Mouse (Mus musculus) 416B (cell line): ENCODE results near the gene Cdh15.

Source experiments
- DNase-seq: peaks from one replicate; pipeline ENCODE4 v3.0.0; 2011; ENCODE audit warnings: low read depth

Gene Cdh15

DNA sequence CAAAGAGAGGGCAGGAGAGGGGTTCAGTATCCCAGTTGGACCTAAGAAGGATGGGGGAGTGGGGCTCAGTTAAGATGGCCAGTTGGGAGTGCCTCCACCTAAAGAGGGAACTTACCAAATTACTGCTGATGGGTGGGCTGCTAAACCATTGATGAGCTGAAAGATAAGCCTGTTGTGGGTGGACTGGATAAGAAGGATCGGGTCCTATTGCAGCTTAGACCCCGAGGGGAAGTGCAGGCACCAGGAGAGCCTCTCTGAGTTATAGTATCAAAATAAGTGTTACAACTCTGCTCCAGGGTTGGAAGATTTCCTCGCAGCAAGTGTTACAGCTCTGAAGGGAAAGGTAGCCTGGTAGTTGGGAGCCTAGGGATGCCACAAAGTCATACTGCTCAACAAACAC is 3.6 kb upstream of the Cdh15 start:
- no peak for DNase-seq

DNA sequence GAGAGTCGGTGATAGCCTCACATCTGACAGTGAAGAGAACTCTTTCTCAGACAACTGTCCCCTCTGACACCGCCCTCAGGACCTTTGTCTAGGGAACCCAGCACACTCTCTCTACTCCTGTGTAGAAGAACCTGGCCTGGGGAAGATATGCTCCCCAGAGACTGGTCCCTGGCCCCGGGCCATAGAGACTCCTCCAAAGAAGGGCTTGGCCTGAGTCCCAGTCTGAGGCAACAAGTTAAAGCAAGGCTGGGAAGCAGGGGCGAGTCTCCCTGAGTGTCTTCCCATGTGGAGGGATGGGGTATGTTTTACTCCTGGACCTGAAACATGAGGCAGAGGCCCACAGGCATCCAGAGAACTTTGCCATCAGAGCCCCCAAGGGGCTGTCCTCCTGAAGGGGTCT is 2.1 kb upstream of the Cdh15 start:
- no peak for DNase-seq

DNA sequence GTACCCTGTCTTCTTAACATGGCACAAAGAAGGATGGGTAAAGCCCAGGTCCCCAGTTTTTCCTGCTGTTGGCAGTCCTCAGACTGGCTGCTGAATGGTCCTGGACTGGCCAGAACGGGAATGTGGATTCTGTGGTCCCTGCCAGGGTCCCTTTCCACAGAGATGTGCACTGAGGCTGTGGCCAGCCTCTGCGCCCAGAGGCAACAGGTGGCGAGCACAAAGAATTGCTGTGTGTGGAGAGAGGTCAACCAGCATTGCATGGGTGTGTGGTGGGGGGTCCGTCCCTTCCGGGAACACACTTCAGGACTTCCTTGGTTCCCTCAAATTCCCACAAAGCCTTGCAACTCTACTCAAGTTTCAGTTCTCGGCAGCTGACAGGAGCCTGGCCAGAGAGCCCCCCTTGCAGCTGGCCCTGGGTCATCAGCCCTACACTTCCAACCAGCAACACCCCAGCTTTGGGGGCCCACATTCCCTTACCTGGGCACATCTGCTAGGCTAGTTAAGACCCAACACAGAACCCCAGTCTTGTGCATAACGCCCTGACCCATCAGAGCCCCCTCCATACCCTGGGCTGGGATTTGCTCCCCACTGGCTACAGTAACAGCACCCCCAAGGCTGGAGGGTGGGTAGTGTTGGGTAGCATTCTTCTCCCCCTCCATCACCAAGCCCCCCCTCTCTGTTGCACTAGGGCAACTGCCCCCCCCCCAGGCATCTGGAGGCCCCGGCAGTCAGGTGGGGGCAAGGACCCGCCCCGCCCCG is 1.6 kb downstream of the Cdh15 start:
- DNase-seq: no peak

- no peak for DNase-seq
Observed at GRCm38 (mm10) chr8:122850641-122851240, 3.0 kb downstream of the Cdh15 start.

GRCm38 (mm10) chr8:122851692-122852545 is 4.2 kb downstream of the Cdh15 start:
- DNase-seq: no peak

- no peak for DNase-seq
Observed at GRCm38 (mm10) chr8:122852546-122852905, 4.8 kb downstream of the Cdh15 start.

GRCm38 (mm10) chr8:122853340-122853771 is 5.6 kb downstream of the Cdh15 start:
- no peak for DNase-seq

DNA sequence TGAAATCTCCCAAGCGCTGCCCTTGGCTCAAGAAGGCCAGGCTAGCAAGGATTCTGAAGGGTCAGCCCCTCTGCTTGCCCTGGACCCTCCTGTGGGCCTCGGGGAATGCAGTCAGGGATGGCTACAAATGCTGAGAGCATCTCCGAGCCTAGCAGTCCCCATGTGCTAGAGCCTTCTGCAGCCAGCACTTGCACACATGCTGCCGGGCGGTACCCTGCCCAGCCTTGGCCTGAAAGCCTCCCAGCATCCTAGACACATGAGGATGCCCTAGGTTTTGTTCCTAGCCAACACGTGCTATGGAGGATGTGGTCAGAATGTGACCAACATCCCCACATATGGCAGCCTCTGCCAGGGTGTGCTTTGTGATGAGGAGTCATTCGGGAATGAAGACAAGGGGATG is 6.6 kb downstream of the Cdh15 start:
- DNase-seq: no peak

- DNase-seq: no peak
Observed at GRCm38 (mm10) chr8:122855123-122855522, 7.4 kb downstream of the Cdh15 start.

- no peak for DNase-seq
Observed at GRCm38 (mm10) chr8:122856288-122856687, 8.5 kb downstream of the Cdh15 start.

GRCm38 (mm10) chr8:122859843-122860242 is 12.1 kb downstream of the Cdh15 start:
- no peak for DNase-seq

- DNase-seq: no peak
Observed at GRCm38 (mm10) chr8:122864719-122865129, 17.0 kb downstream of the Cdh15 start.

DNA sequence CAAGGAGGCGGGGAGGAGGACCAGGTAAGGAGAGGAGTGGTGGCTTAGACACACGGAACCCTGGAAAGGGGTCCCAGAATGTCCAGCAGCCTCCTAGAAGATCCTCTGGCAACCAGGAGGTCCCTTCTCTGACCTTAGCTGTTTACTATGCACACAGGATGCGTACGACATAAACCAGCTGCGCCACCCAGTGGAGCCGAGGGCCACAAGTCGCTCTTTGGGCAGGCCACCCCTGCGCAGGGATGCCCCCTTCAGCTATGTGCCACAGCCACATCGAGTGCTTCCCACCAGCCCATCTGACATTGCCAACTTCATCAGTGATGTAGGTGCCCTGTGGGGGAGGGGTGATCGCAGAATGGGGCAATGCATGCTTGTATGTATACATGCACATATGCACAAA is 17.7 kb downstream of the Cdh15 start:
- DNase-seq: peak; percentile 30

GRCm38 (mm10) chr8:122866231-122866630 is 18.5 kb downstream of the Cdh15 start:
- no peak for DNase-seq

GRCm38 (mm10) chr8:122867982-122868381 is 20.2 kb downstream of the Cdh15 start:
- DNase-seq: no peak

GRCm38 (mm10) chr8:122870377-122870863 is 22.7 kb downstream of the Cdh15 start:
- DNase-seq: peak; percentile 69

DNA sequence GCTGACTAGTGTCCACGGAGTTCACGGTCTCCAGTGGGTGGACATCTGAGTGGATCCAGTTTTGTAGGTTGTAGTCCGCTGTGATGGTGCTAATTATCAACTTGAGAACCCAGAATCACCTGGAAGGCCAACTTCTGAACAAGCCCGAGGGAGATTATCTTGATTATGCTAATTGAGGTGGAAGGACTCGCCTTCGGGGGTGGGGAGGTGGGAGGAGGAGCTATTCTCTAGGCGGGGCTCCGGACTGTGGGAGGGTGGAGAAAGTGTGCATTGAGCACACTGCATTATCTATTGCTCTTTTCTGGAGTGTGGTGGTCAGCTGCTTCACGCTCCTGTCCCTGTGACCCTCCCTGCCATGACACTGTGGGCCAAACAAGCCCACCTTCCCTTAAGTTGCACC is 23.9 kb downstream of the Cdh15 start:
- DNase-seq: no peak

- no peak for DNase-seq
Observed at GRCm38 (mm10) chr8:122873171-122873570, 25.4 kb downstream of the Cdh15 start.

- DNase-seq: no peak
Observed at GRCm38 (mm10) chr8:122875186-122875585, 27.4 kb downstream of the Cdh15 start.

- peak; percentile 53 for DNase-seq
Observed at GRCm38 (mm10) chr8:122878231-122878630, 30.5 kb downstream of the Cdh15 start.

DNA sequence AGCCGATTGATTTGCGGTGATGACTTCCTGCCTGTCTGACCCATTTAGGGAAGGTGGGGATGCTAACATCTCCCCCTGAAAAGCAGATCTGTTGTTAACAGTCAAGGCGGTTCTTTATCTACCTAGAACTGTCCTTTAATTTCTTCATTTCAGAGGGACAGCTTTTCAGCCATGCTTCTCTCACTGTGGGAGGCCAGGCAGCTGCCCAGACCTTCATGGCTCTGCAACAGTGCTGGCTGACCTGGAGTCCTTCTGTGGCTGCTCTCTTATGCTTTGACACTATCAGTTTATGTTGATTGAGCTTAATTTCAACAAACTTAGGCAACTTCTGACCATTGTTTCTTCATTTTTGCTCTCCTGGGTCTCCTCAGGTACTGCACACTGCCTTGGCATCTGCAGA is 32.5 kb downstream of the Cdh15 start:
- no peak for DNase-seq

DNA sequence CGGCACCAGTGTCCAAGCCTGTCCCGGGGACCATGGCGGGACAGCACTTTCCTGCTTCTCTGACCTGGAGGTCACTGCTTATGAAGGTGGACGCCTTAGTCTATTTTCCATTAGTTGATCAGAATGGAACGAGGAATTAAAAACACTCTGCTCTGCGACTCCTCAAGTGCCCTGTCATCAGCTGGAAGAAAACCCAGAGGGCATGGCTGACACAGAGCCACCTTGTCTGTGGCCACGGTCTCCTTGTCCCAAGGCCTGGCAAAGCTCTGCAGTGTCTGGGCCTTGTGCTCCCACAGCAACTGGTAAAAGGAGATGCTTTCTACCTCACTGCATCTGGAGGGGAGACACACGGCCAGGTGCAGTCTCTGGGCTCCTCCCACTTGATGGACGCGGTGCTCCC is 35.9 kb downstream of the Cdh15 start:
- no peak for DNase-seq

- no peak for DNase-seq
Observed at GRCm38 (mm10) chr8:122891440-122891839, 43.7 kb downstream of the Cdh15 start.
